Mouse (Mus musculus) kidney, adult 2 months (tissue): Measurements from ENCODE around the gene Alg5.
"Not testable (repeated sequence)": the region's sequence is repeated elsewhere in the genome, so short reads cannot be mapped to it uniquely, and the experiment has no call there.

ENCODE experiments used
- CTCF ChIP-seq: fragments of 200-500 bp; conservative IDR thresholded peaks from 2 replicates; pipeline ENCODE4 v1.5.1; 2011; ENCODE audit warnings: low read depth, mild to moderate bottlenecking, control low read depth, low read length, moderate library complexity, mixed read lengths; ENCODE audit not compliant: insufficient read depth, insufficient read length
- POLR2A ChIP-seq: fragments of 200-500 bp; IDR thresholded peaks from one replicate; pipeline ENCODE4 v1.6.1; 2011; ENCODE audit warnings: low read depth, low read length, control low read depth

GRCm38 (mm10) chr3:54765521-54765920, 30.2 kb downstream of the Alg5 start:
- peak; percentile 34; the same call in 1 of the 2 replicates for TF ChIP-seq CTCF
- not testable (repeated sequence) for TF ChIP-seq POLR2A
